Mouse (Mus musculus) spleen, adult 2 months (tissue): ENCODE measurements around the gene Gm42791. TPM values are rescaled to one million over a fixed set of nuclear protein-coding genes. Genes with fewer than 3 reads are reported as not detected.

ENCODE experiments used
- DNase-seq, 2 experiments: peaks; one replicate each; pipeline versions ENCODE4 v3.0.0 to v3.0.0-alpha.2; 2012 to 2021; ENCODE audit warnings: low spot score in 2 of 2, low read depth in 1 of 2
- H3K27ac ChIP-seq: fragments of 200-500 bp; 2 replicates; pipeline ENCODE4 v1.5.1; 2012; ENCODE audit warnings: low read length, inconsistent platforms; ENCODE audit not compliant: insufficient read depth
- H3K27me3 ChIP-seq: fragments of 200-500 bp; 2 replicates; pipeline ENCODE4 v1.6.1; 2012; ENCODE audit warnings: mild to moderate bottlenecking, moderate library complexity, low read length, inconsistent platforms; ENCODE audit not compliant: control insufficient read depth, insufficient read depth
- H3K36me3 ChIP-seq: fragments of 200-500 bp; 2 replicates; pipeline ENCODE4 v1.6.1; 2012; ENCODE audit warnings: mild to moderate bottlenecking, low read length, inconsistent platforms; ENCODE audit not compliant: control insufficient read depth, insufficient read depth
- H3K4me1 ChIP-seq: fragments of 200-500 bp; 2 replicates; pipeline ENCODE4 v1.6.1; 2011; ENCODE audit warnings: inconsistent platforms; ENCODE audit not compliant: control insufficient read depth, insufficient read depth, insufficient read length
- H3K4me3 ChIP-seq: fragments of 200-500 bp; 2 replicates; pipeline ENCODE4 v1.5.1; 2011; ENCODE audit warnings: mild to moderate bottlenecking, inconsistent platforms; ENCODE audit not compliant: insufficient read depth, insufficient read length; ENCODE audit errors: extremely low read depth
- CTCF ChIP-seq: fragments of 200-500 bp; IDR thresholded peaks from 2 replicates; pipeline ENCODE4 v1.5.1; 2011; ENCODE audit warnings: mild to moderate bottlenecking, inconsistent platforms; ENCODE audit not compliant: insufficient read depth, insufficient read length, insufficient replicate concordance; ENCODE audit errors: extremely low read depth
- POLR2A ChIP-seq: fragments of 200-500 bp; IDR thresholded peaks from 2 replicates; pipeline ENCODE4 v1.6.1; 2011; ENCODE audit warnings: low read depth, low read length, inconsistent platforms
- WGBS: fragments of 180-500 bp; shearing (Covaris S2); methylation state at CpG from one replicate; pipeline ENCODE4 v1.1.7; 2018; 5-methylcytosine and 5-hydroxymethylcytosine counted together
- polyA plus RNA-seq: library from polyadenylated mRNA; depleted of rRNA; stranded (reverse); fragments of >200 nt; gene quantifications from 2 replicates; pipeline ENCODE4 v1.2.3, GENCODE M21; 2012

Gene Gm42791
- polyA plus RNA-seq, 1 experiment = not detected

DNA sequence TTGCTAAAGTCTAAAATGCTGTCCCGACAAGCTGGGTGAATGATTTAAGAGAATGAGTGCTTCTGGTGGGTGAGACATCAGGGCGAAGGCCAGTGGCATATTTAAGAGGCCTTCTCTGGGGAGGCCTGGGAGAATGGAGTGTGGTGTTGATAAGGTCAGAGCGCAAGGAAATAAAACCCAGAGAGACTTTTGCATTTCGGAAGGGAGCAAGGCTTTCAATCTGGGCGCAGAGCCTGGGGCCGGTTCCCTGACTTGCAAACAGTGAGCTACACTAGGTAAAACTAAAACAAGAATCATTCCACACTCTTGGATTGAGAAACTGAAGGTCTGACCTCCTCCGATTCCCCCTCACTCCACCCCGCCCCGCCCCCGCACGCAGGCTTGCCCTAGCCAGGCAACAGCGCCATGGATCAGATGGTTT, 4.0 kb downstream of the Gm42791 start:
- Histone ChIP-seq H3K36me3 (no peaks in the 10 kb centered on the region), H3K27ac (no peak overlapping the region), H3K27me3 (no peaks in the 10 kb centered on the region), H3K4me3 (no peak overlapping the region), H3K4me1 (no peaks in the 10 kb centered on the region)
- DNase-seq = no peak
- TF ChIP-seq CTCF (no peak), POLR2A (no peak)
- 88% methylated on average over 12 of the region's 12 CpGs for WGBS

DNA sequence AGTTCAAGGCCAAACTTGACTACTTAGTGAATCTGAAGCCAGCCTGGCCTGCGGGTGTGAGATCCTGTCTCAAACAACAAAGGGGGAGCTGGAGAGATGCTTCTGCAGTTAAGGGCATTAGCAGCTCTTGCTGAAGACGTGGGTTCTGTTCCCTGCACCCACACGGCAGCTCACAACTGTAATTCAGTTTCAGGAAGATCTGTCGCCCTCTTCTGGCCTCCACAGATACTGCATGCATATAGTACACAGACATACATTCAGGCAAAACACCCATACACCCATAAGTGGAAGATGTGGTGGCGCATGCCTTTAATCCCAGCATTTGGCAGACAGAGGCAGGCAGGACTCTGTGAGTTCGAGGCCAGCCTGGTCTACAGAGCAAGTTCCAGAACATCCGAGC, 5.5 kb downstream of the Gm42791 start:
- no peak for TF ChIP-seq POLR2A
- TF ChIP-seq CTCF = peak; percentile 21; the same call in 1 of the 2 replicates
- WGBS = 93% methylated on average over 7 of the region's 7 CpGs
- Histone ChIP-seq H3K36me3 (no peaks in the 10 kb centered on the region), H3K4me1 (no peaks in the 10 kb centered on the region), H3K4me3 (no peak overlapping the region), H3K27me3 (no peaks in the 10 kb centered on the region), H3K27ac (no peak overlapping the region)
- DNase-seq = no peak

GRCm38 (mm10) chr5:148984961-148985360, 10.0 kb downstream of the Gm42791 start:
- H3K4me1 ChIP-seq = no peaks in the 10 kb centered on the region; the same call in 1 of the 2 replicates

DNA sequence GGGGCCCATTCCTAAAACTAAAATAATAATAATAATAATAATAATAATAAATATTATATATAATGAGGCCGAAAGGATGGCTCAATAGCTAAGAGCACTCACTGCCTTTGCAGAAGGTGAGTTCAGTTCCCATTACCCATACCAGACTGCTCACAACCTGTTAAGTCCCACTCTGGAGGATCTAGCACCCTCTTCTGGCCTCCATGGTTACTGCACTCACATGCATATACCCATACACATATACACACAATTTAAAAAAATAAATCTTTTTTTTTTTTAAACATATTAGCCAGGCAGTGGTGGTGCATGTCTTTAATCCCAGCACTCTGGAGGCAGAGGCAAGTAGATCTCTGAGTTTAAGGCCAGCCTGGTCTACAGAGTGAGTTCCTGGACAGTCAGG, 11.3 kb downstream of the Gm42791 start:
- no peak for DNase-seq
- Histone ChIP-seq H3K27me3 (no peaks in the 10 kb centered on the region), H3K4me3 (no peak overlapping the region), H3K27ac (no peak overlapping the region), H3K36me3 (no peaks in the 10 kb centered on the region), H3K4me1 (peaks cover 6% of the 10 kb centered on the region; the same call in 1 of the 2 replicates)
- 97% methylated on average over 1 of the region's 1 CpGs for WGBS
- no peak for TF ChIP-seq POLR2A
- no peak for TF ChIP-seq CTCF

More at GRCm38 (mm10) chr5:148984961-148985360, 10.0 kb downstream of the Gm42791 start:
- Histone ChIP-seq H3K27ac (no peak overlapping the region), H3K36me3 (no peaks in the 10 kb centered on the region), H3K27me3 (no peaks in the 10 kb centered on the region), H3K4me3 (no peak overlapping the region)
- DNase-seq = no peak
- TF ChIP-seq CTCF (no peak), POLR2A (no peak)
- 92% methylated on average over 13 of the region's 13 CpGs for WGBS

GRCm38 (mm10) chr5:148983108-148983664, 11.8 kb downstream of the Gm42791 start:
- Histone ChIP-seq H3K4me3 (no peak overlapping the region), H3K27me3 (no peaks in the 10 kb centered on the region), H3K4me1 (peaks cover 11% of the 10 kb centered on the region; the same call in 1 of the 2 replicates), H3K36me3 (no peaks in the 10 kb centered on the region), H3K27ac (no peak overlapping the region)
- 78% methylated on average over 12 of the region's 12 CpGs for WGBS
- TF ChIP-seq CTCF (no peak), POLR2A (no peak)
- no peak for DNase-seq

DNA sequence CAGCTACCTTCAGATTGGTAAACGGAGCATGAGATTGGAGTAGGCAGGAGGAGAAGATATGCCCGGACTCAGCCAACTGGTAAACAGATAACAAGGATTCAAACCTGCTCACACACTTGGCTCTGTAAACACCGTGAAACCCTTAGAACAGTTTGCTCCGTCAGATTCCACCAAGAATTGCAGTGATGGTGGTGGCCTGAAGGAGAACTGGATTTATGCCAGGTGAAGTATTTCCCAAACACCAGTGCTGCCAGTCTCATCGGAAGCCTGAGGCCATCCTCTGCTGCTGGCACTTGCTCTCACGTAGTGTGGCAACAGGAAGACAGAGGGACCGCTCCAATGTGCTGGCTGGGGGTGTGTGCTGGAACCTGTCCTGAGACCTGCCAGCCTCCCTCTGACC, 12.6 kb downstream of the Gm42791 start:
- peaks cover 18% of the 10 kb centered on the region; the same call in 1 of the 2 replicates for H3K4me1 ChIP-seq
- H3K27me3 ChIP-seq = no peaks in the 10 kb centered on the region
- H3K36me3 ChIP-seq = no peaks in the 10 kb centered on the region
- no peak for DNase-seq
- WGBS = 98% methylated on average over 7 of the region's 7 CpGs
- TF ChIP-seq POLR2A = no peak
- no peak for TF ChIP-seq CTCF
- H3K4me3 ChIP-seq = no peak overlapping the region
- H3K27ac ChIP-seq = no peak overlapping the region

- DNase-seq = peak in 1 of 2 experiments; percentile 32
- TF ChIP-seq CTCF (no peak), POLR2A (no peak)
- Histone ChIP-seq H3K4me3 (no peak overlapping the region), H3K27ac (no peak overlapping the region), H3K36me3 (no peaks in the 10 kb centered on the region), H3K27me3 (no peaks in the 10 kb centered on the region), H3K4me1 (peaks cover 25% of the 10 kb centered on the region; the same call in 1 of the 2 replicates)
- 69% methylated on average over 6 of the region's 6 CpGs for WGBS
Observed at GRCm38 (mm10) chr5:148980607-148981006, 14.3 kb downstream of the Gm42791 start.
